Mouse (Mus musculus): ENCODE data around the gene Clybl.

- TF ChIP-seq POLR2A (IDR thresholded peaks at IDR 0.05; ENCODE audit: control insufficient read depth in 1 of 2, insufficient read depth in 1 of 2, low read depth in 1 of 2, low read length in 2 of 2, poor library complexity in 1 of 2) (no peak), CTCF (IDR thresholded peaks at IDR 0.05 in 2 of 3, conservative IDR thresholded peaks at IDR 0.05 in 1 of 3; ENCODE audit: control insufficient read depth in 1 of 3, insufficient read depth in 1 of 3, low read depth in 2 of 3, low read length in 3 of 3, poor library complexity in 1 of 3, severe bottlenecking in 1 of 3) (peak; percentile 89 to 96 (median 94)), JUND (IDR thresholded peaks at IDR 0.05; ENCODE audit: low read depth, low read length) (no peak), MAFK (IDR thresholded peaks at IDR 0.05; ENCODE audit: borderline replicate concordance, low read depth, low read length) (no peak), EP300 (IDR thresholded peaks at IDR 0.05; ENCODE audit: low read depth in 1 of 2, low read length in 2 of 2) (peak in 1 of 2 experiments; percentile 26; a peak in 2 of 4 replicates), POLR2AphosphoS5 (IDR thresholded peaks at IDR 0.05; ENCODE audit: borderline replicate concordance, low read depth, low read length) (no peak), ETS1 (IDR thresholded peaks at IDR 0.05; ENCODE audit: low read depth, low read length) (no peak), GATA1 (IDR thresholded peaks at IDR 0.05; ENCODE audit: low read depth, low read length) (0 out of 2 replicates have a peak, but pooled peaks have one; percentile 37)
Observed at GRCm38 (mm10) chr14:122190941-122191510, 9.5 kb downstream of the Clybl start.
